Mouse (Mus musculus) megakaryocyte, embryonic 14.5 days (primary cell): ENCODE data around the gene Frs2.

Experiments used
- FLI1 ChIP-seq: IDR thresholded peaks from 2 replicates; pipeline ENCODE4 v1.6.1; 2012; ENCODE audit warnings: low read length, inconsistent platforms, mixed read lengths
- GATA1 ChIP-seq: IDR thresholded peaks from 3 replicates; pipeline ENCODE4 v1.6.1; 2012; ENCODE audit warnings: mixed read lengths, low read length, inconsistent platforms, borderline replicate concordance

GRCm38 (mm10) chr10:117121448-117121847 lies 26.9 kb downstream of the Frs2 start:
- TF ChIP-seq GATA1 (no peak), FLI1 (no peak)
